Mouse (Mus musculus): ENCODE measurements at regions not wholly inside any gene's neighbourhood (a gene's known extent, or its start where the extent isn't known, plus 50 kb on each side); places are given as distances from the start of the nearest gene placed in this dataset.

DNA sequence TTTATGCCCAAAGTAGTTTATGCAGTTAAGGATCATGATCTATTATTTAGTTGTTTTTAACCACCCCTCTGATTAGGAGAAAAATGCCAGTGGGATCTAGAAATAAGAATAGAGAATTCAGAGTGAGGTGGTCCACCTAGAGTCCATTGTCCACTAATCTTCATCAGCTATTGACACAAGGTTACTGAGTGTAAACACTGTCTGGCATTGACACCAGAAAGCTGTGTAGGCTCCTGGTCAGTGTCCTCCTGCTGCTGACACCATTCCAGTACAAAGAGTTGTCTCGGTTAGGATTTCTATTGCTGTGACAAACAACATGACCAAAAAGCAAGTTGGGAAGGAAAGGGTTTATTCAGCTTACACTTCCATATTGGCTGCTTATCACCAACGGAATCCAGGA lies 110.1 kb upstream of the Slc4a7 start:
- in situ Hi-C loops (cut with MboI; ENCODE audit: low sequenced_read_pairs) = no loop called here

DNA sequence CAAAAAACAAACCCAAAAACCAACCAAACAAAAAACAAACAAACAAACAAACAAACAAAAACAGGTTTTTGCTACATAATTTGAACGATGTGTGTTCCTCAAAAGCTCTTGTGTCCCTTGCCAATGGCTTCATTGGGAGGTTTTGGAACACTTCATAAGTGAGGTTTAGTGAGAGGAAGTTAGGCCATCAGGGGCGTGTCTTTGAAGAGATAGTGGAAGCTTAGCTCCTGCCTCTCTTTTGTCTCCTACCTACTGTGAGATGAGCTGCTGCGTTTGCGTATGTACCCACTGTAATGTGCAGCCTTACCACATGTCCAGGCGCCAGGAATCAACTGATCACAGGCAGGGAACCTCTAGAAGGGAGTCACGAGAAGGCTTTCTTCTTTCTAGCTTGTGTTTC lies 107.3 kb upstream of the Slc4a7 start:
- in situ Hi-C loops (cut with MboI; ENCODE audit: low sequenced_read_pairs) = no loop called here

DNA sequence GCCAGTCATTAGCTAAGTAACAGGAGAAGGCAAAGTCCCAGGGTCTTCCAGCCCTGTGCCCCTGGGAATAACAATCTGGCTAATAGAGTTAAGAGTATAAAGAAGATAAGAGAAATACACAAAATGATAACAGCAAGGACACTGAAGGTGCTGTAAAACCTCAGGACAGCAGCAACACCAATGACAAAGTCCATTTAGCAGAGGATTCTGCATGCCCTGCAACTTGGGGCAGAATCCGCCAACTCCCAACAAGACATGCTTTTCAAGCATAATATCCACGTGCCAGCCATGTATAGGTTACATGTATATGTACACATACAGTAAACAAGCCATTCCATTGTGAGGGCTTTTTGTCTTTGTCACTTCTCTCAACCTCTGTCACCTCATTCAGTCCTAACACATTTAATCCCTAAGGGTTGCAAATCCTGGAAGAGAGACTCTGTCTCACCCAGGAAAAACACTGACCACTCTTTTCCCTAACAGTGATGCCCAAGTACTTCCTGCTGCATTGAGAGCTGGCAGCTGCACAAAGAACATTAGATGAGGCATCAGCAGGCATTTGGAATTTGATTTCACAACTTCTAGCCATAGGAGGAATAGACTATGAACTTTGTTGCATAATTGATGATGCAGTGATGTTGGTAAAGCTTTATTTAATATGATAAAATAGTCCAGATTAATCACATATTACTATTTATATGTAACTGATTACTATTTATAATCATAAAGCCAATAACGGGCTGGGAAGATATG lies 105.8 kb upstream of the Slc4a7 start:
- in situ Hi-C loops (cut with MboI; ENCODE audit: low sequenced_read_pairs) = no loop called here

DNA sequence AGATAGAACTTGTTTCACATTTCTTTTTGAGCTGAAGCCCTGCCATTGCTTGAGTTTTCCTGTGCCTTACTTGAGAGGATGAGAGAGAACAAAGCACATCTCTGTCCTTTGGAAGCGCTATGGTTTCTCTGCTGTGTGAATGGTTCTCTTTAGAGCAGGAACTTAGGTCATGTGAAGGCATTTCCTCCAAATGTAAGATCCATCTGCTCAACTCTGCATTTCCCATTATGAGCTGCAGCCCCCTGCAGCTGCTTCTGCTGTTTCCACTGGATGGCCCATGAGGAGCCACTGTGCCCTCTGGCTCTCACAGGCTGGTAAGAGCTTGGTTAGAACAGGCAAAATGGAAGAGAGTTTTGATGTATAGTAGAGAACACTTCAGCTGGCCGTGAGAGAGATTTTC lies 102.5 kb upstream of the Slc4a7 start:
- in situ Hi-C loops (cut with MboI; ENCODE audit: low sequenced_read_pairs) = no loop called here

DNA sequence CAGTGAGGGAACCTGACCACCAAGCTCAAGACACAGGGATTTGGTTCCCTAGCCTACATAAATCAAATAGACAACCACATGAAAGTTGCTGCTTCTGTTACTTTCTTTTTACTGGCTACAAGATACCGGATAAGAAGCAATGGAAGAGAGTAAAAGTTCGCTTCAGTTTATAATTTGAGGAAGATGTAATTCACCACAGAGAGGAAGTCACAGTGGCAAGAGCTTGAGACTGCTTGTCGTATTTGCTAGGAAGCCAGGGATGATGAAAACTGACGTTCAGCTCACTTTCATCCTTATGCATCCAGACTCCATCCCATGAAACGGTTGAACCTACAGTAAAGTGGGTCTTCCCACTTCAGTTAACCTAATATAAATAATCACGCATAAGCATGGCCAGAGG lies 102.1 kb upstream of the Slc4a7 start:
- in situ Hi-C loops (cut with MboI; ENCODE audit: low sequenced_read_pairs) = no loop called here

DNA sequence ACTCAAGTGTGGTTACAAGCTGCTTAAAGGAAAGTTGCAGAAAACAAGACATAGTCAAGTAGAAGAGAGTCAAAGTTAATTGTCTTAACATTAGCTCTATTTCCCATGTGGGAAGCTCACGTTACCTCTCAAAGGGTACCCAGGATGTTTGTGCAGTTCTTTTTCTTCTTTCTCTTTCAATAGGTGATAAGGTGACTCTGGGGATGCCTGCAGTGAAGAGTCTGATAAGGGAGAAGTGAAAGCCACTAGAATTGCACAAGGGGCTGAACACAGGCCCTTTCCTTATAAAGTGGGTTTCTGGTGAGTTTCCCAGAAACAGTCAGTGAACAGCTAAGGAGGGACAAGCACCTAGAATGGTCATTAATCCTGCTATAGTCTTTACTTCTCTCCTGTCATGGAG lies 98.6 kb upstream of the Slc4a7 start:
- in situ Hi-C loops (cut with MboI; ENCODE audit: low sequenced_read_pairs) = no loop called here

DNA sequence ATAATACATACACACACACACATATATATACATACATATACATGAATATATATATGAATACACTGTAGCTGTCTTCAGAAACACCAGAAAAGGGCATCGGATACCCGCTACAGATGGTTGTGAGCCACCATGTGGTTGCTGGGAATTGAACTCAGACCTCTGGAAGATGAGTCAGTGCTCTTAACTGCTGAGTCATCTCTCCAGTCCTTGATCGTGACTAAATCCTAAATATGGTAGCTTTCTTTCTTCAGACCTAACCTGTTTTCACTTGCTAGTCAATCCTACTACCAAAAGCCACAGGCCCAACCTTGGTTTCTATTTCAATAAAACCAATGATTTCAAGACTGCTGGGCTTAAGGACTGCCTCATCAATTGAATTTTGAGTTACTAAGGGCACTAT lies 95.0 kb upstream of the Slc4a7 start:
- in situ Hi-C loops (cut with MboI; ENCODE audit: low sequenced_read_pairs) = no loop called here

DNA sequence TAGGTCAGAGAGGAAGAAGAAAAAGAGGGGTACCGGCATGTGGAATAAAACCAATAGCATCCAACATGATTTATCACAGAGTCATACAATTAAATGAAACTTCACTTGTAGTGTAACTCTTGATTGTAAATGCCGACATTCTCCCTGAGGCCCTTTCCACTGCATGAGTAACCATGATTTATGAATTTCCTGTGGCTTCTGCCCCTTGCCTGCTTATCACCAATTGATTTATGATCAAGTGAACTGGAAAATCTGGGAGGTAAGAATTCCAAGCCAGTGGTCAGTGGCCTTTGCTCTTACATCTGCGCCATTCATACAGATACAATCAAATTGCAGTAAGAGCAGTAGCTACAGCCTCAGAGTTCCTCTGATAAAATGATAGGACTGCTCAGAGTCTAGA lies 89.8 kb upstream of the Slc4a7 start:
- in situ Hi-C loops (cut with MboI; ENCODE audit: low sequenced_read_pairs) = no loop called here

DNA sequence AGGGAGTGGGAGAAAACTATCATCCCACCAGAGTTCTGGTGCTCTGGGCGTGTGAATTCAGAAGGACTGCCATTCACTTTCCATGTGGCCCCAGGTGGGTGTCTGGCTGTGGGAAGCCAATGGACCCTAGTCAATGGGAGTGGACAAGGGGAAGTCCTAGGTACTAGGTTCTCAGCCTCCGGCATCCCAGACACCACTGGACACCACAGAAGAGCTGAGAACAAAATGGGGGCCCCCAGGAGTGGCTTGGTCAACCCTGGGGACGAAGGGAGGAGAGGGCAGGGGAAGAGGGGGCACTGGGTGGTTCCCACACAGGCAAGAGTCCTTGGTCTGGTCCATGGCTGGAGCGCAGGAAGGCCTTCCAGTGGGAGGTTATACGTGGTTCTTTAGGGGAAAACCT lies 81.8 kb upstream of the Slc4a7 start:
- in situ Hi-C loops (cut with MboI; ENCODE audit: low sequenced_read_pairs) = no loop called here

DNA sequence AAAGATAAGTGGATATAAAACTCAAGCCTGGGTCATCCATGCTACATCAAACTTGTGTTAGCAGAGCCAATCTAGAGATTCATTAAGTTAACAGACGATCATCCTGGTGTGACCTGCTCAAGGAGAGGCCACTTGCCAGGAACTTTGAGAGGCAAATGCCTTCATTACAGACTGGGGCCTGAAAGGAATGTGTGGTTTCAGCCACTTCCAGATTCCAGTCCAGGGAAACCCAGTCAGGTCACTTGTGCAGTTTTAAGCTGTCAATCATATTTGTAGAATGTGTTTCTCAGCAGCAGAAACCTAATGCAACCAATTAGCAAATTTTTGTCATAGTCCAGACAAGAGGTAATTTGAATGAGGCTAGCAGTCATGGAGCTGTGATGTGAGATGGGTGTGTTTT lies 73.4 kb upstream of the Slc4a7 start:
- in situ Hi-C loops (cut with MboI; ENCODE audit: low sequenced_read_pairs) = no loop called here

DNA sequence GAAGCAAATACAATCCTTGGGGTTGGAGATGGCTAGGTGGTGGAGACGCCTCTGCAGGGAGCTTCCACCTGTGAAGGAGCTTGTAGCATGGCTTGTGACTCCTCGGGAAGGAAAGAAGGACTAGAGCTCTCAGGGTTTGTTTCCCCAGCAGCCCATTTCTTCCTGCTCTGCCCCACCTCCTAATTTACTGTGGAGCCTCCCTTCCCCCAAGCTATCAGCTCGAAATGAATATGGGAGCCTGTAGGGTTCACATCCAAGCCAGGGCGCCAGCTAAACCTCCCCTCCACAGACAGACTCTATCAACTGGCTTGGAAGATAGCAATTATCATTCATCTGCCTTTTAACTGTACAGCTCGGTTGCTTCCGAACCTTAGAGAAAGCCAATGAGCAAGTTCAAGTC lies 70.3 kb upstream of the Slc4a7 start:
- in situ Hi-C loops (cut with MboI; ENCODE audit: low sequenced_read_pairs) = no loop called here

DNA sequence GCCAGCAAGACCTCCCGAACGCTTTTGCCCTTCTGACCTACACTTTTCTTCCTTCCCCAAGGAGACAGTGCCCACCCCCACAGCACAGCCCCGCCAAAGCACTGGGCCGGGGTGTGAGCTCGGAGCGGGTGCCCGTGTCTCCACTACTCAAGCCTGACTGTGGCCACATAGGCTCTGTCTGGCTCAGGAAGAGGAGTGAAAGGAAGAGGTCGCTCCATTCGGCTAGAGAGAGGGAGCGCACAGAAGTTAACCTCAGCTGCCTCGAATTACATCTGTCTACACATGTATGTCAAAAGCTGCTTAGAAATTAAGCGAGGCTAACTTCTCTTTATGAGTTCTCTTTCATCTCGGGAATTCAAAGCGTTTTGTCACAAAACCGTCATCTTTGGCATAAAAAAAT lies 69.6 kb upstream of the Slc4a7 start:
- in situ Hi-C loops (cut with MboI; ENCODE audit: low sequenced_read_pairs) = no loop called here

DNA sequence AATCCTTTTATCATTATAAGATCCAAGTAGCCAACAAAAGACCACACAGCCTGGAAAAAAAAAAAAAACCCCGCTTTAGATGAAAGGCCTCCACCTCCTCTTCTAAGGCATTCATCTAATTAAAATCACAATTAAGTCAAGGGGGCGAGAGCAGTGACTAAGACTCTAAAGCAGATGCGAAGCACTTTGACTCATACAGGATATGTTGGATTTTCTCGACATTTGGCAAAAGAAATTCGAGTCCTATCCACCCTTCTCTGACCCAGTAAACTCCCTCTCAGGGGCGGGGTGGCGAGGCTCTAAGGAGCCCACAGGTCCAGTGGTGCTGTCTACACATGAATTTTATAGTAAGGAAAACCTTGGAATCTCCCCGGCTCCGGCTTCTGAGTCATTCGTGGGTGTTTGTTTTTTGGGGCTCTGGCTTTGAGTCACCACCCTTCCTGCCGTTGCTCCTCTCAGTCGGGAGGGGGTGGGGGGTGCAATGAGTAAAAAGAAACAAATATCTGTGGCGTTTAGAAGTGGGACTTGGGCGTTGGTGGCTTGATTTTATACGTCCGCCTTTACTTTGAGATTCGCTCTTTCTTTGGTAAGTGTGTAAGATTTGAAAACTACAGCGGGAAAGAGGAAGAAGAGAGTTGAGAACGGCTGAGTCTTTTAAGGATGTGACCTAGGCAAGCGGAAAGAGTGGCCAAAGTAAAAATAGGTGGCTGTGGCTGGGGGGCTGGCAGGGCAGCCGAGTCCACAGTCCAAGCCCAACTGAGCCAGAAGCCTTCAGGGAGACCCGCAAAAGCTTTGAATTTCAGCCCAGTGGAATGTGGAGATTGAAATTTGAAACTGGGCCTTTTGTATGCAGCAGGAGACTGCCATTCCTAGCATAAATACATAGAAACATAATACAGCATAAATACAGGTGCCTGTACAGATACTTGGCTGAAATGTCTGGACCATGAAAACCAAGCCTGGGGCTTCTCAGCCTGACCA lies 68.8 kb upstream of the Slc4a7 start:
- in situ Hi-C loops (cut with MboI; ENCODE audit: low sequenced_read_pairs) = no loop called here

DNA sequence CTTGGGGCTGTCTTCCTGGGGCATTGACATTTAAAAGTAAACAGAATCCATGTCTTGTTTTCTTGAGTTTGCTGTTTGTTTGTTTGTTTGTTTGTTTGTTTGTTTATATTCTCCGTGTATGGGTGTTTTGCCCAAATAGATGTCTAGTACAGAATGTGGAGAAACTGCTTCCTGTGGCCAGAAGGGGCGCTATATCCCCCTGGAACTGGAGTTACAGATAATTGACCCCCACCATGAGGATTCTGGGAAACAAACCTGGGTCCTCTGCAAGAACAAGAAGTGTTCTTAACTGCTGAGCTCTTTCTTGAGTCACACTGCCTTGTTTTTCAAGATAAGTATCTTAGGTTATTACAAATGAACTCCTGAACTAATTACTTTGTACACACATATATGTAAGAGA lies 68.1 kb upstream of the Slc4a7 start:
- in situ Hi-C loops (cut with MboI; ENCODE audit: low sequenced_read_pairs) = no loop called here

DNA sequence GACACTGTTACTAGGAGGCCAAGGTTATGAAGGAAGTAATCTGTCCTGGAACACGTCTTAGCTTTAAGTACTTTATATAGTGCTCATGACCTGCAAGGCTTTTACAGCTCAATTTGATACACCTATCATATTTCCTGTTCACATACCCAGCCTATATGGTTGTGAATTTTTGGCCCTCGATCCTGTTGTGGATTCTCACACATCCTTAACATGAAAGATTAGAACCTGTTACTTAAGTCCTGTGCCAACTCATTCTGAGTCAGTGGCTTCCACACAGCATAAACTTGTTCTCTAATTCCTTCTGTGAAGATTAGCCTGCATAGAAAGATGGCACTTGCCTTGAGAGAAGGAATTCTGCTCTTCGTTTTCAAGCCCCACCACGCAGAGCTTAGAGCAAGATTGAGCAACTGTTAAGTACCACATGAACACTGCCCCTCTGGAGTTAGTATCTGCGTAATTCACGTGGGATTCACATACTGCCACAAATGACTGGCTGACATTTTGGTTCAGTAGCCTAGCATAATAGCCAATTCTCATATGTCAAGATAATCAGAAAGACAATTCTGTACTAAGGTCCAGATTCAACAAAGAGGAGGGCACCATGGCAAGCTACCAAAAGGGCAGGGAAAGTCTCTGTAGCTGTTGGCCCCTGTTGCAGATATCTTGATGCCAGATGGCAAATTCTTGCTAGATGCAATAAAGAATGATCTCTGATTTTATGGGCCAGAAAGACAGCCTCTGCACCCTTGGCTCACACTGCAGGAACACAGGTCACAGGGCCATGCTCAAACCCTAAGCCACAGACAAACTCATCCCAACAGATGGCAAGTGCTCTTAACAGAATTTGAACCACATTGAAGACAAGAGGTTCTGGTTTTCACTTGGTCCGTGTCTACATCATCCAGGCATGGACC lies 62.7 kb upstream of the Slc4a7 start:
- in situ Hi-C loops (cut with MboI; ENCODE audit: low sequenced_read_pairs) = no loop called here

DNA sequence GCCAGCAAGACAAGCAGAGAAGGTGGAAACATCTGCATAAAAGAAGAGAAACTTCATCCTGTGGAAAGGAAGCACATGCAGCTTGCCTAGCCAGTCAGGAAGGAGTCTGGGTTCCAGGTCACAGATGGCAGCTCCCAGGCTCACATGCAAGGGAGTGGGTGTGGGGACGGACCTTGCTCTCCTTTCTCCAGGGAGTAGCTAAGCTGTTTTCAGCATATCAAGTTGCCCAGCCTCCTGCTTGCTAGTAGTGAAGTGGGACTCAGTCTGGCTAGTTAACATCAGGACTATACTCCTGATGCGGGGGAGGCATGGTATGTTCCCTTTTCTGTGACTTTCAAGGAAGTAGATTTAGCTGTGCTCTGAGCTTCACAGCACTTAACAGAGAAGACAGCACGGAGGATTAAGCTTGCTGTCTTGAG lies 62.0 kb upstream of the Slc4a7 start:
- in situ Hi-C loops (cut with MboI; ENCODE audit: low sequenced_read_pairs) = no loop called here

DNA sequence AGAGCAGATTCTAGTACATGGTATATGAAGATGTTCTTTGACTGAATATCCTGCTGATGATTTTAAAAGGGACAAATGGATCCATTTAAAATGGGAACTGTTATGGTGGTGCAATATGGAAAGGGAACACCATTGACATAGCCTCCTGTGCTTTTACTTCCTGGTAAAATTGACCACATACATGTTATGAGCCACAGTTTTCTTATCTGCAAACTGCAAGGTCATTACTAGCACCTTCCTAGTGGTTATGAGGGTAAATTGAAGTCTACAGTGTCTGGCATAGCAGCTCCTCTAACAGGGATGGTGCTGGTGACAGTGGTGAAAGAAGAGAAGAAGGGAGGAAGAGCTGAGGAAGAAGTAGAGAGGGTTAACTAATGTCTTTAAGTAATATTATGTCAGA lies 61.5 kb upstream of the Slc4a7 start:
- in situ Hi-C loops (cut with MboI; ENCODE audit: low sequenced_read_pairs) = no loop called here

DNA sequence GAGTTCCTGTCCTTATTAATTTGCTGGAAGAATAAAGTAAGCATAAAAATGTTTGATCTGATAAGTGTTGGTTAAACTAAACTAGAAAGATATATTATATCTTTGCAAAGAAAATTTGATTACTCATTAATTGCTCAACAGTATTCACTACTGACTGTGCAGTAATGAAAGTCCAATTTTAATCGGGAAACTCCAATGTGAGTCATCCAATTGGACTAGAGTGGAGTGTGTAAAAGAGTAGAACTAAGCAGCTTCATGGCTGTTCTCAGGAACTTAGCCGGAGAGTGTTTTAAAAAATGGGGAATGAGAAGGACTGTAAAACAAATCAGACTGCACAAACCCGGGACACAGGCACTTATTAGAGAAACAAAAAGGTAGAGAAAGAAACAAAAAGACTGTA lies 58.5 kb upstream of the Slc4a7 start:
- in situ Hi-C loops (cut with MboI; ENCODE audit: low sequenced_read_pairs) = no loop called here

DNA sequence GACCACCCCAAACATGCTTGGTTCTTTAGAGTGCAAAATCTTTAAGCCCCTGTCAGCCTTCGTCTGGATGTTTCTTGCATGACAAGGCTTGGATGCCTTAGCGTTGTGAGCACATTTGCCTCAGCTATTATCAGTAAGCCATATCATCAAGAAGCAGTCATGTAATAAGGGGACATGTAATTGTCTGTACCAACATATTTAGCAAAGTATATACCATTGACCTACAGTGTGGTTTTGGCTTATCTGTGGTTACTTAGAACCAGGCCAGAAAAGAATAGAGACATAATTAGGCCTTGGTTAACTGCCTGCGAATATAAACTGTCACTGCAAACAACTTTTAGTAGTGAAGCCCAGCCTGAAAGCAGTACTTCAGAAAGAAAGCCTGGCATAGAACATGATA lies 57.0 kb upstream of the Slc4a7 start:
- in situ Hi-C loops (cut with MboI; ENCODE audit: low sequenced_read_pairs) = no loop called here
